Mouse (Mus musculus) cerebellum, postnatal 25 days (tissue): ENCODE data around the gene Sec16a.

Experiments
- DNase-seq, 2 experiments: peaks; one replicate each; pipeline ENCODE4 v3.0.0; 2021; ENCODE audit warnings: mixed read lengths in 2 of 2

The Sec16a gene

DNA sequence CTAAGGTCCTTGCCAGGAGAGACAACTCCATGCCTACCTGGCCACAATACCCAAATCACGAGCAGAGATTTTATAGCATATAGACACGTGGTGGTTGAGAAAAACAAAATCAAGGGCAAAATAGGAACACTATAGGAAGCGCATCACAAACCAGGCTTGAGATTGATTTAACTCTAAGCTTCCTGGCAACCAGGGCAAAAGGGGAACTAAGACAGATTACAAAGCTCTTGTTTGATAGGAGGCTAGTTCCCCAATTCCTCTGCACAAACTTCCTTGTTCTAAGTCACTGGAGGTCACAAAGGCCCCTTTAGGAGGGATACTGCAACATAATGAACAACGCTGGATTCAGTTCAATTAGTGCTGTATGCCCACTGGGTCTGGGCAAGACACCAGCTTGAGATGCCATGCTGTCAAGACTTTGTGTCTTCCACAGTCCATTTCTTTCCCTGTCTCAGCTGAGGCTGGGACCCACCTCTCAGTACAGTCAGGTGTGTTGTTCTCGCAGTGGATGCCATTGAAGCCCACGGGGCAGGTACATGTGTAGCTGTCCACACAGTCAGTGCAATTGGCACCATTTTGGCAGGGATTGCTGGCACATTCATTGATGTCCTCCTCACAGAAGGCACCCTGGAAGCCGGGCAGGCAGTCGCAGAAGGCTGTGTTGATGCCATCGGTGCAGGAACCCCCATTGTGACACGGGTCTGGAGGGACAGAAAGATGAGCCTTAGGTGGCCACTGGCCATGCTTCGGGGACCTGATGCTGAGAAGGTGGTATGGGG is 27.5 kb upstream of the Sec16a start:
- DNase-seq, result peak; percentile 52 to 58

DNA sequence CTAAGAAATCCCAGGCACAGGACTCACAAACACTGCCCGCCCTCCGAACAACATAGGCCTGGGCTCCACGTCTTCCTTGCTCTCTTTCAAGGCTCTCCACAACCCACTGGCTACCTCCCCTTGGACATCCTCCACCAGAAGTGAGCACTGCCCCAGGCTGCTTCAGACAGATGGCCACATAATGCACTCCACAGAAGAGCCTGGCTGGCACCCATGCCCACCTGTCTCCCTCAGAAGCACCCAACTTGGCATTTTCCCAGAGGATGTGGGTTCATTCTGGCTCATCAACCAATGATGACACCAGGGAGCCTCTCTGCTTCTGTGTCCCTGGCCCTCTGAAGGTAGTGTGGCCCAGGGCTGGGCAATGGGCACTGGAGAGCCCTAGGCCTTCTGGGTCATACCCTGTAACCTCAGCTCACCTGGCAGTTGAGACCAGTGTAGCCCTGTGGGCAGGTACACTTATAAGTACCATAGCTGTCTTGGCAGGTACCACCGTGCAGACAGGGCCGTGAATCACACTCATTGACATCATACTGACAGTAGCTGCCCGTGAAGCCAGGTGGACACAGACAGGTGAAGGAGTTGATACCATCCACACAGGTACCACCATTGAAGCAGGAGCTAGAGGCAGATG is 26.8 kb upstream of the Sec16a start:
- DNase-seq, result peak in 1 of 2 experiments; percentile 31

DNA sequence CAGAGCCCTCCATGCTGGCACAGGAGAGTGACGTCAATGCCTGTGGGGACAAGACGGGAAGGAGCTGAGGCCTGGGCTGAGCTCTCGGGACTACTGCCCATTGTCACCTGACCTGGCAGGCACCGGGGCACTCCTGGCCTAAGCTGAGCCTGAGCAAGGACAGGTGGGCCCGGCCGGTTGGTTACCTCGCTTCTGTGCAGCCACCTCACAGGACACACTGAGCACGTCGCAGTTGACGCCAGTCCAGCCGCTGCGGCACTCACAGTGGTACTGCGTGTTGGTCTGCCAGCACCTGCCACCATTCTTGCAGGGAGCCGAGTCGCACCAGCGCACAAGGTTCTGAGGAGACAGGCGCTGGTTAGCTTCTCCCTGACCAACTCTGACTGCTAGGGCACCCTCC is 26.0 kb upstream of the Sec16a start:
- DNase-seq, result peak; percentile 37 to 48

DNA sequence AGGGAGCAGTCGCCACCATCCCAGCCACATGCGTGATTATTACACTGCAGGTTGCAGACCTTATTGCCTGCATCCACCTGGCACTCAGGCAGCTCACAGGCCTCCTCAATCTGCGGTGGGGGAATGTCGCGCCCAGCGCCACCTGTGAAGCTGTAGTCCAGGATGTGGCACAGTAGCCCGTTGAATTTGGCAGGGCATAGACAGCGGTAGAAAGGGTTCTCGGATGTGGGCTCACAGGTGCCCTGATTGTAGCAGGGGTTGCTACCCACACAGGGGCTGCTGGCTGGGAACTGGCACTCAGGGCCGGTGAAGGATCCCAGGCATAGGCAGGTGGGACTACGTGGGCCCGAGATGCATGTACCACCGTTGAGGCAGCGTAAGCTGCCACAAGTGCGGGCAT is 23.4 kb upstream of the Sec16a start:
- no peak for DNase-seq

DNA sequence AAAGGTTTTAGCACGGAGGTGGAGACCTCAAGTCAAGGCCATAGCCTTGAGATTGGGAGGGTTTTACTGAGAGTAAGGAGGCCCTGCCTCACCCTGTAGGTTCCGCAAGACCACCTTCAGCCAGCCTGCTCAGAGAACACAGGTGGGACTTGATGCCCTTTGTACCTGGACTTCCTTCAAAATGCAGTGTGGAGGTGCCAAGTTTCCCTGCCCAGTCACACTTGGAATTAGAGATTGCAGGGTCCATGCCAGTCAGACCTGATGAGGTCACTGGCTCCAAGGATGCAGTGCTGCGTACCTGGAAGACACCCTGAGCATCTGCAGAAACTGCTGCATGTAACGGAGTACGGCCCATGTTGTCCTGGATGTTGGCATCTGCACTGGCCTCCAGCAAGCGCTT is 18.4 kb upstream of the Sec16a start:
- DNase-seq, result no peak

DNA sequence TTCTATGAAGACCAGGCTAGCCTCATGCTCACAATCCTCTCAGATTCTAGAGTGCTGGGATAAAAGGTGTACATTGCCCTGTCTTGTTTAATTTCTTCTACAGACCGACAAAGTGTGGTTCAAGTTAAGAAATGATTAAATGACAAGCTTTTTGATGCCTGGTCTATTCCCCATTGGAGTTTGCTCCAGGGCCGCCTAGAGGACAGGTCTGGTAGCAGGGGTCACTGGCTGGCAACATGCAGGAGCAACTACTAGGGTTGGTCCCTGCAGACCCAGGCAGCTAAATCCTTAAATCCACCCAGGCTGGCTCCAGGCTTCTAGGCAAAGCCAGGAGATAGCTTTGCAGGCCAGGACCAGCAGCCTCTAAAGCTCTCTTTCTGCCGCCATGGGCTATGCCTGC is 18.0 kb upstream of the Sec16a start:
- DNase-seq, result no peak

DNA sequence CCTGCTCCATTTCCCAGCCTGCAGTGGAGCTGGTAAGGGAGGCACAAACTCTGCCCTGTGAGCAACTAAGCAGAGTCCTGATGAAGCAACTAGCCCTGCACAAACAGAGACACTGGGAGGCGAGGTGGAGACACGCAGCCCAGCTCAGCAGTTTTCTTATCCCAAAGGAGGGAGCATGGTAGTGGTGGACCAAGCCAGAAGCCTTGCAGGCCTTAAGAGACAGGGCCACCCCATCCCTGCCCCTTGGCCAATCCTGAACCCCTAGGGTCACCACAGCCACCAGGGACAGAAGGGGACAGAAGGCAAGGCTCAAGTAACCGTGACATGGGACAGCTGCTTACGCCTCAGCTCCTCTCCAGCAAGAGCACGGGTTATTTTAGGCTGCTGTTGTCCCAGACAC is 16.7 kb upstream of the Sec16a start:
- DNase-seq, result no peak

DNA sequence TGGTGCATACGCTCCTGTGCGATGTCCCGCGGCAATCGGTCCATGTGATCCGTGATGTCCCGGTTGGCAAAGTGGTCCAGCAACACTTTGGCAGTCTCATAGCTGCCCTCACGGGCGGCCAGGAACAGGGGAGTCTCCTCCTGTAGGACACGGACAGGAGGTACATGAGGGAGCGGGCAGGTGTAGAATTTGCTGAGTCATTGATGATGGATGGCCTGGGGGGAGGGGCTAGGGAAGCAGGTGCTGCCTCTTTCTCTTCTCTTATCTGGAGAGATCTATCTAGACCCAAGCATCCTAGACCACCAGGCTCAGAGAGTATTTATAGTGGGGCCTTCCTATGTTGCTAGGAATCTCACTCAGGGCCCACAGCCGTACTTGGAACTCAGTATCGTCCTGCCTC is 15.8 kb upstream of the Sec16a start:
- DNase-seq, result no peak

DNA sequence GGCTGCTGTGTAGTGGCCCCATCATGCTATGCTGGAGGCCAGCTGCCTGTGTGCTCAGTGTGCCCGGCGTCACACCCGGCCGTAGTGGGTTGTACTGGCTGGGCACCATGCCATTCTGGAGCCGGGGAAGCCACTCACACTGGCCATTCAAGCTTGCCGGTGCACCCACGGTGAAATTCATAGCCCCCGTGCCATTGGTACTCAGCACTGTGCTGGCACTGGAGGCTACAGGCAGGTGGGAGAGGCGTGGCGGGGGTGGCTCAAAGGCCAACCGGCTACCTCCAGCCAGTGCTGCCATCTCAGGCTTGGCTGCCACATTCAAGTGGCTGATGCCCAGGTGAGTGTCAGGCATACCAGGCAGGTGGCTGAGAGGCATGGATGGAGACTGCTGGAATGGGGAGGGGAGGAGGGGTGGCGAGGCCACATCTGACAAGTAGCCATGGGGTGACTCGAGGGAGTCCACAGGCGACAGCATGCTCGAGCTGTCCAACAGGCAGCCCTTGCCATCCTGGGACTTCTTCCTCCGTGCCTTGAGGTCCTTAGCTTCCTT is 15.2 kb upstream of the Sec16a start:
- DNase-seq, result peak; percentile 32 to 46

DNA sequence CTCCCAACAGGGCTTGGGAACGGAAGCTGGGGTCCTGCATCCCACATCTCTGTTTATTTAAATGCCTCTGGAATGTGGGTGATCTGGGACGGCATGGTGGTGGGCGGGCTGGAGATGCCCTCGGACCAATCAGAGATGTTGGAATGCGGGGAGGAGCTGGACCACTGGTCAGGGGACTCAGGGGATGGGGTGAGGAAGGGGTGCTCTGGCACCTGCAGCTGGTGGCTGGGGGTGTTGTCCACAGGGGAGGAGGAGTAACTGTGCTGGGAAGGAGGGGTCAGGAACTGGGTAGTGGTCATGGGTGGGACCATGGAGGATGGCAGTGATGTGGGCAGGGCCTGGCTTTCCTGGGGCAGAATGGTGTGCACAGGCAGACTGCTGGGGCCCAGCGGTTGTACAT is 14.5 kb upstream of the Sec16a start:
- no peak for DNase-seq

DNA sequence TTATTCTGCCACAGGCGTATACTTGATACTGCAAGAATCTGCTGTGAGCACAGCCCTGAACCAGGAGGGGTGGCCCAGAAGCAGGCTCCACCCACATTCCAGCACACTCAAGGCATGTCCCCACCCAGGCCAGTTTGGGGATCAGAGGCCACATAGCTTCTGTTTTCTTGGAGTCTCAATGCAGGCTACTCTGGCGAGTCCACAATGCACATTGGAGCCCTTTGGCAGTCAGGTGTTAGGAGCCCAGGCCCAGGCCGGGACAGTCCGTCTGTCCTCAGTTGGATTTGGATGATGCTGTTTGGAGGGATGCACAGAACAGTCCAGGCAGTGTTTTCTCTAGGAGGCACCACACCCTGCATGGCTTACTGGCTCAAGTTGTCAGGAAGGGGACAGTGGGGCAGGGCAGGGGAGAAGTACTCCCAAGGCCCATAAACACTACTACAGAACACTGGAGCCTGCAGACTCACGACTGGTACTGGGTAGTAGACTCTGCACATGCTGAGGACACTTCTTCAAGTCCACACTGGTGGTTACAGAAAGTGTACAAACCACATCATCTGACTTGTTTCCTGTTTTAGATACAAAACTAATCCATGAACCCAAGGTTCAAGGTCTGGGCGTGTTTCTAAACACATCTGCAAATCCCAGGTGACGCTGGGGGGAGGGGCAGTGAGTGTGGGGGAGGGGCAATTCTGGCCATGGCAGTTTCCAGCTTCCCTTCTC is 13.5 kb upstream of the Sec16a start:
- DNase-seq, result no peak

DNA sequence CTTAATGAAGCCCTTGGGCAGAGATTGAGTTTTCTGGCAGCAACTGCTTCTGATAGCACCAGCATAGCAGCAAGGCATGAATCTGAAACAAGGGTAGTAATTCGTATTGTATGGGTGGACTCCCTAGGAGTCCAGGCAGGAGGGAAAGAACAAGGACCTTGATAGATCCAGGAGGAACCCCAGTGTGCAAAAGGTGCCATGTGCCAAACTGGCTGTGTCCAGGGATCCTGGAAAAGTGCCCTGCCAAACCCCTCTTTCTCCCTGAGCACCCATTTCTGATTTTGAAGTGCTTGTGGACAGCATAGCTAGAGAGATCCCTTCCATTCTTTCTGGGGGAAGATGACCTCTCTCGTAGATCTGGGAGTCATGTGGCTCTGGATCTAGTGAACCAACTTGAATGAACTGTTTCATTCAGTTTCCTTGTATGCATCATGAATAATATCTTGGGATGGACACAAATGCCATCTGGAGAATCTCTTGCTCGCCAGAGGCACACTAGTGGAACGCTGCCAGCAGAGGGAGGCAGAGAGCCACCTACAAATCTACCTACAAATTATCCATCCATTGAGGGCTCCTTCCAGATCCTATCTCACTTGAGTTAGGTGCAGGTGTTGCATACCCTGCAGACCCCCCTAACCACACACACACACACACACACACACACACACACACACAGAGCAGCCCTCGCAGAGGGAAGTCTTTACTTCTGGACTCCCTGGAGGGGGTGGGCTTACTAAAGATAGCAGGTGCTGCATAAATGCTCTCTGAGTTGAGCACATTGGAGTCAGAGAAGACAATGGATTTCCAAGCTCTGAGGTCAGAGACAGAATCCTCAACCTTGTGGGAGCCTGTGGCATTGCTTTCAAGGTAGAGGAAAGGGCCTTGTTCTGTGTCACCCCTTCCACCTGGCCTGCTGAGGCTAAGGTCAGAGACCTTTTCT is 4.4 kb upstream of the Sec16a start:
- DNase-seq, result peak; percentile 91 to 94

DNA sequence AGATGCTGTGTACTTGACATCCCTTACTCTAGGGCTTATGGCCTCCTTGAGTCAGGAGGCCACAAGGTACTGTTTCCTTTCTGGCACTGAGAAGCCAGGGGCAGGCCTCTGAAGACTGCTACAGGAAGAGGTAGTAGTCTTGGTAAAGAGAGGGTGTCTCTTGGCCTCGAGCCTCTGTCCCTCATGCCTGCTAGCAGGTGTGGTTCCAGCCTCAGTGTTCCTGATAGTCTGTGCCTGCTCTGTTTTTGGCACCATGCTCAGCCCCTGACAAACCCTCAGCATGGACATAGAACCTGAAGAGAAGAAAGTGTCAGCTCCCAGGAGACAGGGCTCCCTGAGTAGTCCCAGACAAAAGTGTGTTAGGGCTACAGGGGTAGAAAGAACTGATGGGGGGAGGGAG is 2.4 kb upstream of the Sec16a start:
- no peak for DNase-seq

DNA sequence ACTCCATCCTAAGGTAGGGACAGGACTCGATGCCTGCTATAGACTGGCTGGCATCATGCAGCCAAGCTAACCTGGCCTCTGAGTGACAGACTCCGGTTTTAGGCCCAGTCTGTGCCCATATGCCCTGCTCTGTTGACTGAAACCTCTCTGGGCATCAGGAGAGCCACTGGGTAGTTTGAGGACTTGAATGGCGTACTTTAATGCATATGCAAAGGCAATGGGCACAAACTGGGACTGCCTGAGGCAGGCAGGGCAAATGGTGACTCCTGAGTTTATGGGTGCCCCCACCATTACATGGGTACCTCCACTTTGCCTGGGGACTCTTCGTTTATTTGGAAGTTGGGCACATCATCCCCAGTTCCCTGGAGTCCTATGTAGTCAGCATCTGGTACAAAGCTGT is 1.7 kb upstream of the Sec16a start:
- DNase-seq, result no peak

DNA sequence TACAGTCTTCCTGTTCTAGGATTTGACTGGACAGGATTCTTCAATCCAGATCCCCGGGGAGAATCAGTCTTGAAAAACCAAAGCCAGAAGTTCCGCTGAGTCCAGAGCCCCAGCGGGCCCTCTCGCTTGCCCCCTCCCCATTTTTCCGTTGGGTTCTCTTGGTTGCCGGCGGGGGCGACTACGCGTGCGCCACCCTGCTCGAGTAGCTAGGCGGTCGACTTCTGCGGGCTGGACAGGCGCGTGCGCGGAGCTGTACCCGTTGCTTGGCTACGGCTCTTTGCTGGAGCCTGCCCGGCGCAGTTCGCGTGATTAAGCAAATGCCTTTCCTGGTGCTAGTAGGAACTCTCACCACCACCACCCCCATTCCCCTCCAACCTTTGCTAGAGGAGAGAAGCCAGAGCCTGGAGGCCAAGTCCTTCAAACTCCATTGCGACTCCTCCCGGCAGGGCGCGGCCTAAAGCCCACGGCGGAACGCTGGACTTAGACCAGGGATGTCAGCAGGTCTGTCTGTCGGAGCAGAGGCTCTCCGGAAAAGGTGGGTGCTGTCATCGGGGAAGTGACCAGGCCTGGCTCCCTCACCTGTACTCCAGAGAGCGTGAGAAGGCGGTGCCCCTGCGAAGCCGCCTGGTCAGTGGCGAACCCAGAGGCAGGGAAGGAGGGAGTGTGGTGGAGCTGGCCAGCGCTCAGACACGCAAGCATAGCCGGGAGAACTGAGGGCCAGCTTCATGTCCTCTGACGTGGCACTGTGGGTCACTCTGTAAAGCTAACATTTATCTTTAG is 840 bp upstream of the Sec16a start:
- DNase-seq, result peak; percentile 93 to 98

DNA sequence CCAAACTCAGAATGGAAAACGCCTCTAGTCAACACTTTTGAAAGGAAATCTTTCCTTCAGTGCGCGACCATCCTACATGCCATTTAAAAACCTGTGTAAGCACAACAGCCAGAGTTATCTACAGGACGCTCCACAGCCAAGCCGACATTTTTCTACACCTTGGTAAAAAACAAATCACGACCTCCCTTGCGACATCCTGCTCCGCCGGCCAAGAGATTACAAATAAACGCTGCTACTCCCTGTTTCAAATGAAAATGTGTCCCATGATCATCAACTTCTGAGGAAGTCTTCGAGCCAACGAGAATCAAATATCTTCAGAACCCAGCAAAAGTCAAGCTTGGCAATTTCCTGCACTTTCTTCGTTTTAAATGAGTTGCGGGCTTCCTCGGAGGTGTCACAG is 648 bp downstream of the Sec16a start:
- DNase-seq, result no peak

DNA sequence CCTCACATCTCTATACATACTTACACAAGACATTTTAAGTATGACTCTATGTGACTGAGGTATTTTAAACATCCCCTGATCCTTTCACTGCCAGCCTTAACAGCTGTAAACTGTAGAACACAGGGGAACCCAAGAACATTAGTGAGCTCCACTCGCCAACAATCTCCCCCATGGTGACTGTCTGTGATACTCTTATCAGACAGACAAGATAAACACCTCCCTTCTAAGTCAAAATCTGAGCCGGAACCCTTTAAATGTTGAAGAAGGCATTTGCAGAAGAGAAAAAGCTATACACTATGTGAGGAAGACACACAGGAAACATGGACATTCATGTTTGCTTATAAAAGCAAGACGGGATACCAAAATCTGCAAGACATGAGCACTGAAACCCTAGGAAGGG is 1.1 kb downstream of the Sec16a start:
- DNase-seq, result no peak

DNA sequence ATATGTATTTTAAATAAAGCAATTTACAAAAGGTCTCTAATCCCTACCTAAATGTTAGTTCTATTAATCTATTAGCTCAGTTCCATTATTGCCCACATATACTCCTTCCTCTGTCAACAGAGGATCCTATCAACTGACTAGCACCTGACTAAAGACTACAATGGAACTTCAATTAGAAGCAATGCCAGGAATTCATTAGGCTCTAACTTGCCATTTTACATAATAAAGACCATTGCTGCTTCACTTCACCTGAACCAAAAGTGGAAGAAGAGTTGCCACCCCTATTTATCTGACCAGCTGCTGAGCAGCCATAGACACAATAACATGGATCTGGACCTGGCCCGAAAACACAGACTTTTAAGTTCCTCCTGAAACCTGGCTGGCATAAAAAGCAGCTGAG is 2.2 kb downstream of the Sec16a start:
- DNase-seq, result no peak

DNA sequence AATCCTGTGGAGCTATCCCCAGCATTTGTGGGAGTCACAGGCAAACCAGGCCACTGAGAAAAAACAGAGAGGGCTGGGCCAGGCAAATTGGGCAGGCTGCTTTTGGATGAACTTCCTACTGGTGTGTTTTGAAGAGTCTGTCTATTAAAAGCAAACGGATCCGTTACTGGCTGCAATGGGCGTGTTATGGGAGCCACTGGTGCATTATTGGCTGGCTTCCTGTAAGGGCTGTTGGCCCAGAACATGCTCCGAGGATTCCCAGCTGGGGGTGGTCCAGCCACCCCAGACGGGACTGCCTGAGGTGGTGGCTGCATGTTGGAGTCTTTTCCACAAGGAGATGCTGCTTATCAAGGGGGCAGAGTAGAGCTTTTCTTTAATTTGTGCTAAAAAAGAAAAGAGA is 3.3 kb downstream of the Sec16a start:
- DNase-seq, result no peak

DNA sequence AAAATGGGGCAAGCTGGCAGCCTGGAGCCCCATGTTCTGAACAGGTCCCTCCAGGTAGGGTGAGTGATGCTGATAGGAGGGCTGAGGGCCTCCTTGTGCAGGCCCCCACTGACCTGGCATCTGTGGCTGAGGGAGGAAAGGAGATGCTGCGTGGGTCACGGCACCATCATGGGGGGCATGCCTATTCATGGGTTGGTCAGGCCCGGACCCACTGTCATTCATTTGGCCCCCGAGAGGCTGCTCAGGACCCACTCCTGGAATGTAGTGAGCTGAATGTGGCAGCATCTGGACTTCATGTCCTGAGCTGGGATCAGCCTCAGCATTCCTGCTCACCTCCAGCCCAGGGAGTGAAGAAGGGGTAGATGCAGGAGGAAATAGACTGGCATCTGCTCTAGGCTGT is 3.8 kb downstream of the Sec16a start:
- DNase-seq, result no peak

DNA sequence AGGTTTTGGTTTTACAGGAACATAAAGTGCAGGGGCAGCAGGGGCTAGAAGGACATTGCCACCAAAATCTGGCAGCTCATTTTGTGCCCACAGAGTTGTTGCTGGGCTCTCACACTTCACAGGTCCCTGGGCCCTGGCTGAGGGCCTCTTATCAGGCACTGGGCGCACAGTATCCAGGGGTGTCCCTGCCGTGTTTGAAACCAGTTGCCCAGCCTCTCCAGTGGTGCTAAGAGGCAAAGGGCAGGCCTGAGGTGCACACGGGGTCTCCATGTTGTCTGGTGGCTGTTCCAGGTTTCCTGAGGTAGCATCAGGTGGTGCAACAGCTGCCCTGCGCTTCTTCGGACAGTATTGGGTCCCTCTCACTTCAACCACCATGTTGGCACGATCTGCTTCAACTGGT is 5.3 kb downstream of the Sec16a start:
- no peak for DNase-seq

DNA sequence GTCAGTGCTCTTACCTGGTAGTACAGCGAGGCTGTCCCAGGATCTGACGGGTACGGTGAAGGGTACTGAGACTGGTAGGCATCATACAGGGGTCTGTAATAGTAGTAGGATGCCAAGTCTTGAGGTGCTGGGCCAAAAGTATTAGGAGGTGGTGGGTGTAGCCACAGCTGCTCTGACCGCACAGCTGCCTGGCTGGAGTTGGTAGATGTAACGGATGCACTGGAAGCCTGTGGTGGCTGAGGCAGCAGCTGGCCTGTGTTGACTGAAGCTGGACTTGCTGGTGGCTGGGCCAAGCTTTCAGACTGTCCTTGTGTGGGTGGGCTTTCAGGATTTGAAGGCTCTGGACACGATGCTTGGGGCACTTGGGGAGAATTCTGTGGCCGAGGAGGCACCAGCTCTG is 6.6 kb downstream of the Sec16a start:
- DNase-seq, result no peak
